Mouse (Mus musculus) cerebellum, adult 18-20 months (tissue): ENCODE results near the gene Ap1ar.
"Not testable (repeated sequence)": the region's sequence is repeated elsewhere in the genome, so short reads cannot be mapped to it uniquely, and the experiment has no call there.

ENCODE experiments used
- DNase-seq, 2 experiments: peaks; one replicate each; pipeline ENCODE4 v3.0.0; 2021

Ap1ar gene

GRCm38 (mm10) chr3:127791595-127792561 is 45.4 kb downstream of the Ap1ar start:
- no peak for DNase-seq

GRCm38 (mm10) chr3:127791056-127791483 is 46.3 kb downstream of the Ap1ar start:
- no peak for DNase-seq

DNA sequence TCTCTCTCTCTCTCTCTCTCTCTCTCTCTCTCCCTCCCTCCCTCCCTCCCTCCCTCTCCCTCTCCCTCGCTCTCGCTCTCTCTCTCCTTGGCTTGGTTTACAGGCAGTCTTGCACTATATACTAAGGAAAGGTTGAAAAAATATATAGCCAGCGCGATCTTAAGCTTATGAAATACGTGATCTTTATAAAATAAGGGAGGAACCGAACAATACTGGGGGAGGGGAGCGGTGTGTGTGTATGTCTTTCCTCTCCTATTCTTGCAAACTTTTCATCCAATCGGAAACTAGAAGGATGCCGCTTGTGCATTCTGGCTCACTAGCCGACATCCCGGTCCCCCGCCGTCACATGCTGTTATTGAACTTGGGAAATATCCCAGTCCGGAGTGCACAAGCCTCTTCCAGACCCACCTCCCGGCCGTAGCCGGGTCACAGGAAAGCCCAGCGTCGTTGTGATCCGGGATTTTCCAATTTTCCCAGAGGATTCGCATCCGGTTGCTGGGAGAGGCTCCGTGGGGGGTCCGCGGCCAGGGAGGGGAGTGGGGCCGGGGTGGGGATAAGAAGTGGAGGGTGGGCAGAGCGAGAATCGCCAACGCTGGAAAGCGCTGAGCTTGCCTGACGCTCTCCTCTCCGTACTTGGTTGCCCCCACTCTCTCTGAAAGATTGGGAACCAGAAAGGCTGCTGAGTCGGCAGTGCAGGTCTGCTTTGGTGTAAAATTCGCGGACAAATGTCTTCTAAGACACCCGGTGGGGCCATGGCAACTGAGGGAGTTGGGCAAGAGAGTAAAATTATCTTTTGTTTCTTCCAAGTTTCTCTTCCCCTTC is 46.9 kb downstream of the Ap1ar start:
- peak; percentile 22 to 28 for DNase-seq

DNA sequence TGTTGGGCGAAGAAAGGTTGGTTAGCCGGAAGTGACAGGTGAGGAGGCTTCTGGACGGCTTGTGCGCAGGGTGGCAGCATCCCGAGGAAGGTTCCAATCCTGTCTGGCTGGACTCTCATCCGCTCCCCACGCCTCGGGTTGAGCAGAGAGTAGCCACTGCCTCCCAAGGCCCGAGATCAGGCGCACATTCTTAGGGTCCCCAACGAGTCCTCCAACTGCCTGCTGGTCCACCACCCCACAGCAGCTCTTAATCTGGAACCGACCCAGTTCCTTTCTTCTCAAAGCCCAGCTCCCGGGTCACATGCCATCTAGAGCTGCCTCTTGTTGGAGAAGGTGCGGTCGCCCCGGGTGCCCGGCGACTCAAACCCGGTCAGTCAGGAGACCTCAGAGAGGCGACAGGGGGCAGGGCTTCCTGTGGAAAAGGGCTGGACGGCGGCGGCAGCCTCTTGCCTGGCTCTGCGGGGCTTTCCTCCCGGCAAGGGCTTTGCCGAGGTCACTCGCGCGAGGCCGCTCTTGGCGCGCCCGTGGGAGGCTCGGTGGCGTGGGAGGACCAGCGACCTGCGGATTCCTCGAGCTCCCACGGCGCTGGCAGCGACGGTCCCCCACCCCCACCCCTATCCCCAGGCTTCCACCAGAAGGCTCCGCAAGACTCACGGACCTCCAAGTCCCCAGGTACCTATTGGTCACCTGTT is 47.7 kb downstream of the Ap1ar start, which contains the start of gene Tifa:
TSS of gene Tifa (plus strand) at position 306 of the 692 bp plus-strand sequence.
- DNase-seq = peak; percentile 50 to 58

DNA sequence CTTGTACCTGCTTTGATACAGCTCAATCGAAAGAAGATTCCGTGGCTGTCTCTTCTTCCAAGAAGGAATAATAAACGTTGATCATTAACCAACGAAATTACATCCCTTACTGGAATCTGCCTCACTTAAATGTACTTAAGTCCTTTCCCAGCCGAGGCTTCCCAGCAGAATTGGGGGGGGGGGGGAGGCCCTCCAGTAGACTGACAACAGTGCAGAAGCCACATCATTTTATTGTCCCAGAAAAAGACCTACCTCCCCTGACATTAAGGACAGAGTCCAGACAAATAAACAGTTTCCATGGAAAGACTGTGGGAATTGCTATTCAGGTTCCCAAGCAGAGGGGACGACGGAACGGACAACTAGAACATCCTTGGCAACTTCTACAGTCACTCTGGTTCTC is 48.4 kb downstream of the Ap1ar start:
- no peak for DNase-seq

DNA sequence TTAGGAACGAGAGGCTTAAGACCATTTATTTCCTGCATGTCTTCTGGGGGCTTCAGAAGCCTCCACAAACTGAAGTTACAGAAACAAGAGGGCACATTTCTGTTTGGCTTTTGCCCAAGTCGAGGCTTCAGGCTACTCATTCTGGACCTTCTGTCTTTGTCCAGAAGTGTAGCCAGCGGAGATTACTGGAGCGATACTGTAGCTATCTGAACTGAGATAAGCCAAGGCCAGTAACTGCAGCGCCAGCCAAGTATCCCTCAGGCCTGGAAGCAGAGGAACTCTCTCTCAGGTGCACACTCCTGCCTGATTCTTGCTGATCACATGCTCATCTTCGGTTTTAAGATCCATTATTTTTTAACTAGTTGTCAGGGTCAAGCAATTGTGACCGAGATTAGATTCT is 49.3 kb downstream of the Ap1ar start:
- DNase-seq = no peak

DNA sequence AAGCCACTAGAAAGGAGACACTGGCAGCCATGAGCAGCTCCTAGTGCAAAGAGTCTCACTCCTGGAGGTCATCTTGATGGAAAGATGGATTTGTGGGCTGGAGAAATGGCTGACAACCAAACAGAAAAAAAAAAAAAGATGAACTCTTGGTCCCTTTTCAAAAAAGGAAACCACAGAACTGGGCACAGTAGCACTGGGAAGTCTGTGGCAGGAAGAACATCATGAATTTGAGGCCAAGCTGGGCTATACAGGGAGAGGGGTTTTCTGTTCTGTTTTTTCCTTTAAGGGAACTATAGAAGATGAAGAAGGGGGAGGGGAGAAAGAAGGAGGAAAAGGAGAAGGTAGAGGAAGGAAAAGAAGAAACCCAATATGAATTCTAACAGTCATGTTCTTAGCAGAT is 50.3 kb downstream of the Ap1ar start:
- no peak for DNase-seq

DNA sequence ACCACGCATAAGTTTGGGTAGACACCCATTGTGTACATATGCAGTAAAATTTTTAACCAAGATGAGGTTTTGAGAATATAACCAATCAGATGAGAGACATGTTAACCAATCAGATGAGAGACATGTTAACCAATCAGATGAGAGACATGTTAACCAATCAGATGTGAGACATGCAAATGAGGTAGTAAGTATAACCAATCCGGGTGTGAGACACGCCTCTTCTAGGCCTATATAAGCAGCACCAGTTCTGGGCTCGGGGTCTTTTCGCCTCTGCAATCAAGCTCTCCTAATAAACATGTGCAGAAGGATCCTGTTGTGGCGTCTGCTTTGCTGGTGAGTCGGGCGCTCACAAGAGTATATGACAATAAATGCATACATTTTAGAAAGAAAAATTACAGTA is 53.6 kb downstream of the Ap1ar start:
- DNase-seq = not testable (repeated sequence)

DNA sequence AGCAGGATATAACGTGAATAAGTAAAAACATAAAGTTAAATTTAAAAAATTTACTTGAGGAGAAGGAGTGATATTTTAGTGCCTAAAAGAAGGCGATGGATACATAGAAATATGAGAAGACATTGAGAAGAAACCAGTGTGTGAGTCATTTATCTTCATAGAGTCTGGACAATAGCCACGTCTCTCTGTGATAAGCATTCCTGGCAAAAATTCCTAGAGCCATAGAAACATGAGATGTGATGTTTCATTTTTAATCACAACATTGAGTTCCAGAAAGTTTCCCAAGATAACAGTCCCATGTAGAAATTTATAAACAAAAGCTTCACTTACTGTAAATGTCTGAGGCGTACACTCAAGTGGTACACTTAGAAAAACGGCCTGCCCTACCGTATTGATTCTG is 54.4 kb downstream of the Ap1ar start:
- no peak for DNase-seq

DNA sequence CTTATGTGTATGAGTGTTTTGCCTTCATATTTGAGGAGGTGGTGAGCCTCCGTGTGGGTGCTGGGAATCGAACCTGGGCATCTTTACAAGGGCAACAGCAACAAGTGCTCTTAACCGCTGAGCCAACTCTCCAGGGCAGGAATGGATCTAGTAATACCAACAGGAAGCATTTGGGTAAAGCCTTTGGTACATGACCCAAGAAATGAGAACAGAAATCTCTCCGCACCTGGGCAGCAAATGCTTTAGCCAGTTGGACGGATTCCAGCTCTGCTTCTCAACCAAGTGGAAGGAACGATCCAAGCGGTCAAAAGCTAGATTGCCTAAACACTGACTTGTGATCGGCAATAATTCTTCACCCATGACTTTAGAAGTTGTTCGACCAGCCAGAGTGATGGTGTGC is 56.4 kb downstream of the Ap1ar start:
- no peak for DNase-seq

GRCm38 (mm10) chr3:127780021-127780644 is 57.2 kb downstream of the Ap1ar start, which contains the start of gene Alpk1:
TSS of gene Alpk1 (minus strand) at chr3:127780527.
- DNase-seq = peak in 1 of 2 experiments; percentile 19

DNA sequence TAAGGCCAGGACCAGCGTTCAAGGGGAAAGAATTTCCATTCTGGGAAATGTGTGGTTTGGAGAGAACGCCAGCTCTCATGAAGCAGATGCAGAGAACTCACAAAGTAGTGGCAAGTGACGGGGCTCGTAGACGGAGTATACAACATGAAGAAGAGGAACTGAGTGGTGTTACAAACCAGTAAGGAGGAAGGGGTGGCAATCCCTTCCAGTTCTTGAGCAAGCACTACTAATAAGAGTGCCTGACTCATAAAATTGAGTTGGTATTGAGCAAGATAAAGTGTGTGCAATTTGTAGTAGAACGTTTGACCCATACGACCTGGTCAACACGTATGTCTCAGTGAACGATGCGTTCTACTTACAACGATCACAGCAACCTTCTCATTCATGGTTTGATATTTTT is 68.2 kb downstream of the Ap1ar start:
- no peak for DNase-seq

- no peak for DNase-seq
Observed at GRCm38 (mm10) chr3:127765971-127766370, 71.4 kb downstream of the Ap1ar start.

GRCm38 (mm10) chr3:127764541-127764940 is 72.8 kb downstream of the Ap1ar start:
- DNase-seq = no peak

GRCm38 (mm10) chr3:127763076-127763612 is 74.2 kb downstream of the Ap1ar start:
- peak; percentile 58 for DNase-seq

- DNase-seq = no peak
Observed at GRCm38 (mm10) chr3:127762403-127762802, 74.9 kb downstream of the Ap1ar start.

- peak; percentile 19 to 26 for DNase-seq
Observed at GRCm38 (mm10) chr3:127759212-127759611, 78.1 kb downstream of the Ap1ar start.

- no peak for DNase-seq
Observed at GRCm38 (mm10) chr3:127758806-127759205, 78.5 kb downstream of the Ap1ar start.

GRCm38 (mm10) chr3:127757886-127758301 is 79.4 kb downstream of the Ap1ar start:
- no peak for DNase-seq
